Mouse (Mus musculus) olfactory bulb, adult 2 months (tissue): ENCODE measurements at regions not wholly inside any gene's neighbourhood (a gene's known extent, or its start where the extent isn't known, plus 50 kb on each side); places are given as distances from the start of the nearest gene placed in this dataset.

ENCODE experiments used
- CTCF ChIP-seq: fragments of 200-500 bp; IDR thresholded peaks from 2 replicates; pipeline ENCODE4 v1.5.1; 2012; ENCODE audit warnings: low read depth, mild to moderate bottlenecking, low read length, moderate library complexity; ENCODE audit not compliant: insufficient read depth
- POLR2A ChIP-seq: fragments of 200-500 bp; IDR thresholded peaks from 2 replicates; pipeline ENCODE4 v1.6.1; 2012; ENCODE audit warnings: mild to moderate bottlenecking, low read depth, low read length, moderate library complexity; ENCODE audit not compliant: insufficient read depth

DNA sequence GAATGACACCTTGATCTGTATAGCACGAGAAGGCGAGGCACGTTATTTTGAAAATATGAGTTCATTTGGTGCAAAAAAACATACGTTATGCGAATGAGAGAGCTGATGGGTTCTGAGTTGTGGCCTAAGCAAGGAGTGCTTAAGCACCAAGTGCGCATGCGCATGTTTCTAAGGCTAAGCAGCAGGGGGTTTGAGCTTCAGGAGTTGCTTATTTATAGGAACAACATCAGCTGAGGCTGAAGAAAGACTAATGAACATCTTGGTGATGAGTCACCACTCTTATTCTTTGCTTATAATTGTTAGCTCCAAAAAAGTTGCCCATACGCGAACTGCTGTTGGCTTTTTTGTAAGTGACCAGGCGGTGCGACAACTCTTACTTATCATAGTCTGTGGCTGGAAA is 361.1 kb upstream of the Prickle1 start:
- TF ChIP-seq POLR2A (no peak), CTCF (no peak)
